Mouse (Mus musculus) brain, embryonic 14.5 days (tissue): ENCODE measurements around the gene Chil3.

Source experiments
- CTCF ChIP-seq: fragments of 200-500 bp; IDR thresholded peaks from 2 replicates; pipeline ENCODE4 v1.5.1; 2012; ENCODE audit warnings: inconsistent platforms, mild to moderate bottlenecking, moderate library complexity, borderline replicate concordance; ENCODE audit not compliant: insufficient read depth, insufficient read length; ENCODE audit errors: extremely low read depth
- POLR2A ChIP-seq: fragments of 200-500 bp; IDR thresholded peaks from 2 replicates; pipeline ENCODE4 v1.6.1; 2012; ENCODE audit warnings: mild to moderate bottlenecking, inconsistent platforms, borderline replicate concordance; ENCODE audit not compliant: poor library complexity, insufficient read depth, insufficient read length, severe bottlenecking; ENCODE audit errors: extremely low read depth

DNA sequence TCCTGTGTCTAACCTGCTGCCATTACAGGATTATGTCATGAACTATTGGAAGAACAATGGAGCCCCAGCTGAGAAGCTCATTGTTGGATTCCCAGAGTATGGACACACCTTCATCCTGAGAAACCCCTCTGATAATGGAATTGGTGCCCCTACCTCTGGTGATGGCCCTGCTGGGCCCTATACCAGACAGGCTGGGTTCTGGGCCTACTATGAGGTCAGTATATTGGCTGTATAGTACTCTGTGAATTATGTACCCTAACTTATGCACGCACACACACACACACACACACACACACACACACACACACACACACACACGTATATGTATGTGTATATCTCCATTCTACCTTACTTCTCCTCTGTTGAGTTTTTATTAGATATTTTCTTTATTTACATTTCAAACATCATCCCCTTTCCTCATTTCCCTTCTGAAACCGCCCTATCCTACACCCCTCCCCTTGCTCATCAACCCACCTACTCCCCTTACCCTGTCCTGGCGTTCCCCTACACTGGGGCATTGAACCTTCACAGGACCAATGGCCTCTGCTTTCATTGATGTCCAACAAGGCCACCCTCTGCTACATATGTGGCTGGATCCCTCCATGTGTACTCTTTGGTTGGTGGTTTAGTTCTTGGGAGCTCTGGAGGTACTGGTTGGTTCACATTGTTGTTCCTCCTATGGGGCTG is 38.4 kb downstream of the Chil3 start:
- TF ChIP-seq CTCF (no peak), POLR2A (no peak)
